Mouse (Mus musculus) intestine, embryonic 16.5 days (tissue): ENCODE measurements at regions not wholly inside any gene's neighbourhood (a gene's known extent, or its start where the extent isn't known, plus 50 kb on each side); places are given as distances from the start of the nearest gene placed in this dataset.

Experiments
- ATAC-seq: fragments of 200-750 bp; cut with Nextera tagmentation; 2 replicates; pipeline ENCODE4 v1.8.0; 2017; ENCODE audit warnings: moderate TSS enrichment, moderate library complexity
- H3K27ac ChIP-seq: fragments of 300-500 bp; sonication (generic); 2 replicates; pipeline ENCODE4 v1.5.1; 2014; ENCODE audit warnings: mild to moderate bottlenecking, low read length
- H3K27me3 ChIP-seq: fragments of 300-500 bp; sonication (generic); replicated peaks from 2 replicates; pipeline ENCODE4 v1.6.1; 2014; ENCODE audit warnings: low read length, control low read depth, mixed read lengths; ENCODE audit not compliant: control insufficient read depth, insufficient read depth
- H3K36me3 ChIP-seq: fragments of 300-500 bp; sonication (generic); 2 replicates; pipeline ENCODE4 v1.6.1; 2014; ENCODE audit warnings: low read length, control low read depth; ENCODE audit not compliant: control insufficient read depth, insufficient read depth
- H3K4me1 ChIP-seq: fragments of 300-500 bp; sonication (generic); 2 replicates; pipeline ENCODE4 v1.6.1; 2014; ENCODE audit warnings: low read length, control low read depth, mixed read lengths; ENCODE audit not compliant: control insufficient read depth, insufficient read depth
- H3K4me2 ChIP-seq: fragments of 300-500 bp; sonication (generic); 2 replicates; pipeline ENCODE4 v1.6.1; 2014; ENCODE audit warnings: low read depth, low read length, control low read depth
- H3K4me3 ChIP-seq: fragments of 300-500 bp; sonication (generic); 2 replicates; pipeline ENCODE4 v1.5.1; 2014; ENCODE audit warnings: mild to moderate bottlenecking, low read length
- H3K9ac ChIP-seq: fragments of 300-500 bp; sonication (generic); 2 replicates; pipeline ENCODE4 v1.6.1; 2014; ENCODE audit warnings: low read depth, low read length
- H3K9me3 ChIP-seq: fragments of 300-500 bp; sonication (generic); 2 replicates; pipeline ENCODE4 v1.6.1; 2016; ENCODE audit warnings: low read length, control low read depth; ENCODE audit not compliant: control insufficient read depth
- WGBS: fragments of 180-500 bp; shearing (Covaris S2); extraction: QIAGEN DNeasy Blood & Tissue Kit; methylation state at CpG from one replicate; pipeline ENCODE4 v1.1.7; 2014; 5-methylcytosine and 5-hydroxymethylcytosine counted together

GRCm38 (mm10) chr4:84209538-84209937 is 465.5 kb downstream of the Bnc2 start:
- Histone ChIP-seq H3K4me3 (no peak overlapping the region), H3K4me2 (no peak overlapping the region), H3K27me3 (no peaks in the 10 kb centered on the region), H3K27ac (no peak overlapping the region), H3K9me3 (no peaks in the 10 kb centered on the region), H3K4me1 (no peaks in the 10 kb centered on the region), H3K9ac (no peak overlapping the region), H3K36me3 (no peaks in the 10 kb centered on the region)
- 81% methylated on average over 2 of the region's 2 CpGs for WGBS
- peak; percentile 54; the same call in 1 of the 2 replicates for ATAC-seq

- H3K4me3 ChIP-seq = no peak overlapping the region
- H3K36me3 ChIP-seq = no peaks in the 10 kb centered on the region
- H3K4me2 ChIP-seq = no peak overlapping the region
- WGBS = 71% methylated on average over 11 of the region's 11 CpGs
- no peak overlapping the region for H3K27ac ChIP-seq
- no peaks in the 10 kb centered on the region for H3K4me1 ChIP-seq
- H3K27me3 ChIP-seq = no peaks in the 10 kb centered on the region
- H3K9ac ChIP-seq = no peak overlapping the region
- no peak for ATAC-seq
- H3K9me3 ChIP-seq = no peaks in the 10 kb centered on the region
Observed at GRCm38 (mm10) chr4:84211311-84211875, 463.7 kb downstream of the Bnc2 start.

GRCm38 (mm10) chr4:84212004-84212403 is 463.1 kb downstream of the Bnc2 start:
- no peaks in the 10 kb centered on the region for H3K27me3 ChIP-seq
- 75% methylated on average over 6 of the region's 6 CpGs for WGBS

GRCm38 (mm10) chr4:84214523-84214922 is 460.6 kb downstream of the Bnc2 start:
- 72% methylated on average over 8 of the region's 8 CpGs for WGBS
- Histone ChIP-seq H3K4me2 (no peak overlapping the region), H3K27me3 (no peaks in the 10 kb centered on the region), H3K4me1 (no peaks in the 10 kb centered on the region), H3K36me3 (no peaks in the 10 kb centered on the region), H3K9ac (no peak overlapping the region), H3K4me3 (no peak overlapping the region), H3K9me3 (no peaks in the 10 kb centered on the region), H3K27ac (no peak overlapping the region)
- ATAC-seq = no peak

More at GRCm38 (mm10) chr4:84212004-84212403, 463.1 kb downstream of the Bnc2 start:
- no peaks in the 10 kb centered on the region for H3K36me3 ChIP-seq
- no peaks in the 10 kb centered on the region for H3K9me3 ChIP-seq
- H3K27ac ChIP-seq = no peak overlapping the region
- H3K4me2 ChIP-seq = no peak overlapping the region
- ATAC-seq = no peak
- H3K4me1 ChIP-seq = no peaks in the 10 kb centered on the region
- H3K9ac ChIP-seq = no peak overlapping the region
- no peak overlapping the region for H3K4me3 ChIP-seq

- H3K4me3 ChIP-seq = no peak overlapping the region
- no peak for ATAC-seq
- no peak overlapping the region for H3K4me2 ChIP-seq
- no peaks in the 10 kb centered on the region for H3K36me3 ChIP-seq
- 86% methylated on average over 4 of the region's 4 CpGs for WGBS
- no peaks in the 10 kb centered on the region for H3K27me3 ChIP-seq
- no peaks in the 10 kb centered on the region; the same call in 1 of the 2 replicates for H3K4me1 ChIP-seq
- H3K9me3 ChIP-seq = no peaks in the 10 kb centered on the region
- H3K27ac ChIP-seq = no peak overlapping the region
- no peak overlapping the region for H3K9ac ChIP-seq
Observed at GRCm38 (mm10) chr4:84218961-84219360, 456.1 kb downstream of the Bnc2 start.

GRCm38 (mm10) chr4:84222057-84222717 is 452.9 kb downstream of the Bnc2 start:
- Histone ChIP-seq H3K27ac (no peak overlapping the region), H3K9ac (no peak overlapping the region), H3K36me3 (no peaks in the 10 kb centered on the region), H3K9me3 (no peaks in the 10 kb centered on the region), H3K4me1 (no peaks in the 10 kb centered on the region; the same call in 1 of the 2 replicates), H3K27me3 (no peaks in the 10 kb centered on the region), H3K4me3 (no peak overlapping the region), H3K4me2 (no peak overlapping the region)
- WGBS = 71% methylated on average over 4 of the region's 4 CpGs
- ATAC-seq = peak; percentile 53; the same call in 1 of the 2 replicates

GRCm38 (mm10) chr4:84222805-84223335 is 452.2 kb downstream of the Bnc2 start:
- WGBS = 85% methylated on average over 11 of the region's 11 CpGs
- Histone ChIP-seq H3K4me2 (no peak overlapping the region), H3K27ac (no peak overlapping the region), H3K27me3 (no peaks in the 10 kb centered on the region), H3K36me3 (no peaks in the 10 kb centered on the region), H3K4me3 (no peak overlapping the region), H3K9me3 (no peaks in the 10 kb centered on the region), H3K9ac (no peak overlapping the region), H3K4me1 (no peaks in the 10 kb centered on the region; the same call in 1 of the 2 replicates)
- ATAC-seq = no peak

- Histone ChIP-seq H3K27me3 (no peaks in the 10 kb centered on the region), H3K9me3 (no peaks in the 10 kb centered on the region), H3K4me2 (no peak overlapping the region), H3K36me3 (no peaks in the 10 kb centered on the region), H3K4me3 (no peak overlapping the region), H3K4me1 (no peaks in the 10 kb centered on the region; the same call in 1 of the 2 replicates), H3K27ac (no peak overlapping the region), H3K9ac (no peak overlapping the region)
- no peak for ATAC-seq
- WGBS = 73% methylated on average over 6 of the region's 6 CpGs
Observed at GRCm38 (mm10) chr4:84224556-84224955, 450.5 kb downstream of the Bnc2 start.
